Mouse (Mus musculus) liver, adult 2 months (tissue): ENCODE measurements around the gene Irf2. TPM values are rescaled to one million over a fixed set of nuclear protein-coding genes. Genes with fewer than 3 reads are reported as not detected.

Experiments used
- DNase-seq: peaks from one replicate; pipeline ENCODE4 v3.0.0-alpha.2; 2011; ENCODE audit warnings: low read depth, low spot score; ENCODE audit errors: extremely low read depth
- H3K27ac ChIP-seq: fragments of 200-500 bp; replicated peaks from 2 replicates; pipeline ENCODE4 v1.5.1; 2012; ENCODE audit warnings: low read depth, mild to moderate bottlenecking, control low read depth, inconsistent platforms, low read length; ENCODE audit not compliant: insufficient read depth
- H3K27me3 ChIP-seq: fragments of 200-500 bp; 2 replicates; pipeline ENCODE4 v1.6.1; 2012; ENCODE audit warnings: mild to moderate bottlenecking, moderate library complexity, low read length, inconsistent platforms; ENCODE audit not compliant: control insufficient read depth, insufficient read depth
- H3K36me3 ChIP-seq: fragments of 200-500 bp; 2 replicates; pipeline ENCODE4 v1.6.1; 2012; ENCODE audit warnings: low read length, inconsistent platforms; ENCODE audit not compliant: control insufficient read depth, insufficient read depth
- H3K4me1 ChIP-seq: fragments of 200-500 bp; 2 replicates; pipeline ENCODE4 v1.6.1; 2011; ENCODE audit warnings: low read length; ENCODE audit not compliant: control insufficient read depth, insufficient read depth
- H3K4me3 ChIP-seq: fragments of 200-500 bp; 2 replicates; pipeline ENCODE4 v1.5.1; 2011; ENCODE audit warnings: low read depth, mild to moderate bottlenecking, control low read depth, low read length, moderate library complexity; ENCODE audit not compliant: insufficient read depth
- H3K79me2 ChIP-seq: fragments of 200-500 bp; 2 replicates; pipeline ENCODE4 v1.6.1; 2012; ENCODE audit warnings: inconsistent platforms, mild to moderate bottlenecking, low read length, moderate library complexity; ENCODE audit not compliant: control insufficient read depth, insufficient read depth
- H3K9ac ChIP-seq: fragments of 200-500 bp; 2 replicates; pipeline ENCODE4 v1.6.1; 2012; ENCODE audit warnings: low read depth, mild to moderate bottlenecking, control low read depth, inconsistent platforms, low read length
- CTCF ChIP-seq: fragments of 200-500 bp; IDR thresholded peaks from 2 replicates; pipeline ENCODE4 v1.5.1; 2011; ENCODE audit warnings: low read depth, low read length, control low read depth
- POLR2A ChIP-seq: fragments of 200-500 bp; IDR thresholded peaks from 2 replicates; pipeline ENCODE4 v1.6.1; 2011; ENCODE audit warnings: low read length, control low read depth; ENCODE audit not compliant: insufficient read depth; ENCODE audit errors: extremely low read depth
- WGBS: fragments of 180-500 bp; shearing (Covaris S2); methylation state at CpG from one replicate; pipeline ENCODE4 v1.1.7; 2018; 5-methylcytosine and 5-hydroxymethylcytosine counted together
- polyA plus RNA-seq: library from polyadenylated mRNA; depleted of rRNA; stranded (reverse); fragments of >200 nt; gene quantifications from 2 replicates; pipeline ENCODE4 v1.2.3, GENCODE M21; 2012
- total RNA-seq: library from RNA; depleted of rRNA; stranded (reverse); fragments of >200 nt; gene quantifications from 2 replicates; pipeline ENCODE4 v1.2.3, GENCODE M21; 2014

Irf2 gene
- total and polyA plus RNA-seq, 2 experiments = 13.7 to 23.4 TPM

GRCm38 (mm10) chr8:46843855-46844254, 104.3 kb downstream of the Irf2 start:
- H3K4me3 ChIP-seq = no peak overlapping the region
- peaks cover 51% of the 10 kb centered on the region for H3K4me1 ChIP-seq
- DNase-seq = no peak
- no peaks in the 10 kb centered on the region for H3K27me3 ChIP-seq
- H3K79me2 ChIP-seq = peaks cover 9% of the 10 kb centered on the region; the same call in 1 of the 2 replicates
- 64% methylated on average over 4 of the region's 4 CpGs for WGBS
- H3K9ac ChIP-seq = peak overlapping the region; percentile 38; the same call in 1 of the 2 replicates
- H3K36me3 ChIP-seq = peaks cover 28% of the 10 kb centered on the region
- peak overlapping the region; percentile 86 for H3K27ac ChIP-seq
- TF ChIP-seq CTCF (no peak), POLR2A (no peak)

DNA sequence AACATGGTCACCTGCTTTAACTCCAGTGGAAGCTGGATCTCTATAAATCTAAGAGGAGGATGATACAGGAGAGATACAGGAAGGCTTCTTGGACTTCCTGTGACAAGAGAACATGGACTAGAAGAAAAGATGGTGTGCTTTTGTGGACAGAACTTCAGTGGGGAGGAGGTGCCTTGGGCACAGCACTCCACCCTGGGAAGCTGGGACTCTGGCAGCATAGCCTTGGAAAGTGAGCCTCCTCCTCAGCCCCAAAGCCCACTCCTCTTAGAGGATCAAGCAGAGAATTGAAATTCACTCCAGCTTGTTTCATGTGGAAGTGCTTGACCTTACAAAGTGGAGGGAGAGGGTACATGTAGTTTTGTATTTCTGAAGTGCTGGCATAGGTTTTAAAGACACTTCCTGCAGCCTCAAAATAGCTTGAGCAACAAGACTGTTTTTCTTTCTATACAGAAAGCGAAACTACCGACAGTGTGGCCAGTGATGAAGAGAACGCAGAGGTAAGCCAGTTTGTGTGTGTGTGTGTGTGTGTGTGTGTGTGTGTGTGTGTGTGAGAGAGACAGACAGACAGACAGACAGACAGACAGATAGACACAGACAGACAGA, 104.9 kb downstream of the Irf2 start:
- H3K36me3 ChIP-seq = peaks cover 23% of the 10 kb centered on the region
- TF ChIP-seq POLR2A (no peak), CTCF (no peak)
- H3K79me2 ChIP-seq = peaks cover 6% of the 10 kb centered on the region; the same call in 1 of the 2 replicates
- peak; percentile 65 for DNase-seq
- H3K27me3 ChIP-seq = no peaks in the 10 kb centered on the region
- 10% methylated on average over 3 of the region's 3 CpGs for WGBS
- peak overlapping the region; percentile 2; the same call in 1 of the 2 replicates for H3K9ac ChIP-seq
- H3K4me1 ChIP-seq = peaks cover 48% of the 10 kb centered on the region
- peak overlapping the region; percentile 86 for H3K27ac ChIP-seq
- H3K4me3 ChIP-seq = no peak overlapping the region

GRCm38 (mm10) chr8:46844974-46845774, 105.6 kb downstream of the Irf2 start:
- TF ChIP-seq POLR2A = no peak
- TF ChIP-seq CTCF = no peak
- H3K4me1 ChIP-seq = peaks cover 49% of the 10 kb centered on the region
- peaks cover 6% of the 10 kb centered on the region; the same call in 1 of the 2 replicates for H3K79me2 ChIP-seq
- WGBS = 31% methylated on average over 7 of the region's 7 CpGs
- H3K27me3 ChIP-seq = no peaks in the 10 kb centered on the region
- H3K27ac ChIP-seq = peak overlapping the region; percentile 86
- H3K4me3 ChIP-seq = no peak overlapping the region
- H3K9ac ChIP-seq = no peak overlapping the region
- H3K36me3 ChIP-seq = peaks cover 18% of the 10 kb centered on the region
- DNase-seq = peak; percentile 81

- Histone ChIP-seq H3K36me3 (peaks cover 15% of the 10 kb centered on the region), H3K9ac (no peak overlapping the region), H3K4me1 (peaks cover 46% of the 10 kb centered on the region), H3K79me2 (peaks cover 6% of the 10 kb centered on the region; the same call in 1 of the 2 replicates), H3K27me3 (no peaks in the 10 kb centered on the region), H3K27ac (peak overlapping the region; percentile 86), H3K4me3 (no peak overlapping the region)
- WGBS = 80% methylated on average over 9 of the region's 9 CpGs
- no peak for TF ChIP-seq POLR2A
- TF ChIP-seq CTCF = no peak
- DNase-seq = no peak
These were observed 106.4 kb downstream of the Irf2 start for GRCm38 (mm10) chr8:46845891-46846290.

- Histone ChIP-seq H3K4me1 (peaks cover 39% of the 10 kb centered on the region), H3K4me3 (no peak overlapping the region), H3K36me3 (peaks cover 15% of the 10 kb centered on the region), H3K79me2 (peaks cover 6% of the 10 kb centered on the region; the same call in 1 of the 2 replicates), H3K27me3 (no peaks in the 10 kb centered on the region), H3K27ac (no peak overlapping the region), H3K9ac (no peak overlapping the region)
- WGBS = 96% methylated on average over 5 of the region's 5 CpGs
- TF ChIP-seq CTCF (no peak), POLR2A (no peak)
- no peak for DNase-seq
These were observed 107.4 kb downstream of the Irf2 start for GRCm38 (mm10) chr8:46846893-46847292.
